8 mouse cellular contexts compared by ENCODE assay signal in the genomic region with DNA sequence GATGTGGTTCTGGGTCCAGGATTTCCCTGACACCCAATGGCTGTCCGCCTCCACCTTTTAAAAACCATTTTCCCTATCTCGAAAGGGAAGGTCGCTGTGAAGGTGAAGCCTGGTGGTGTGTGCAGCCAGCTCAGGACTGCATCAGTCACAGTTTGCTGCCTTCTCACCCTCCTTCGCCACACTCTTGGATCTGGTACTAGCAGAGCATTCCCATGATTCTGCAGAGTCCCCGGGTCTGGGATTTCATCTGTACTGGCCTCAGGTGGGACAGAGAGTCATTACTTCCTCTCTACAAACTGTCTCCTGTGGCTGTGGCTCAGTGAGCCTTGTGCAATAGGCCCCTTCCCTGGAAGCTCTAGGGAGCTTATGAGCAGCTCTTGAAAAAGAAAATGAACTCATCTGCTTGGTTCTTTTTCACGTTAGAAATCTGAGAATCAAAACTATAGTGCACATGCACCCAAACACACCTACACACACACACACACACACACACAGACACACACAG. TPM values are rescaled to one million over a fixed set of nuclear protein-coding genes. Genes with fewer than 3 reads are reported as not detected.
DNase-seq lines count a peak whose midpoint lies in the region; ATAC-seq and TF ChIP-seq lines count a peak whose summit lies in the region.
"Not testable (repeated sequence)": the region's sequence is repeated elsewhere in the genome, so short reads cannot be mapped to it uniquely, and the experiment has no call there.
"Had no signal": no experiment of that assay in that cellular context is flagged by ENCODE, and none has a peak within 500 bp of the region (broad histone marks: within the 10 kb centered on the region; RNA-seq: fewer than 3 reads in every experiment).

No protein-coding gene starts in this region.

- not testable (repeated sequence) for H3K4me3 ChIP-seq in heart, postnatal 0 days (ENCODE audit: low read depth, low read length); kidney, adult 2 months (ENCODE audit: insufficient read depth, low read depth, low read length); kidney, postnatal 0 days (replicated peaks; ENCODE audit: low read depth, low read length); stomach, embryonic 16.5 days (replicated peaks; ENCODE audit: low read length)

- 49% methylated on average over 6 of the region's 6 CpGs for WGBS in heart, postnatal 0 days
- 48% methylated on average over 6 of the region's 6 CpGs for WGBS in kidney, adult 2 months
- WGBS in kidney, postnatal 0 days = 63% methylated on average over 6 of the region's 6 CpGs
- 79% methylated on average over 6 of the region's 6 CpGs for WGBS in stomach, embryonic 16.5 days

- H3K4me2 ChIP-seq in heart, postnatal 0 days (ENCODE audit: low read depth, low read length); kidney, postnatal 0 days (ENCODE audit: low read length); stomach, embryonic 16.5 days (ENCODE audit: low read depth, low read length): not testable (repeated sequence)

- ATAC-seq in granulocyte monocyte progenitor cell, adult 5-6 weeks (replicated peaks; ENCODE audit: poor library complexity, severe bottlenecking) = peak; percentile 55
- peak; percentile 44; the same call in 1 of the 2 replicates for ATAC-seq in heart, postnatal 0 days (ENCODE audit: insufficient read depth, low read depth)
- ATAC-seq in kidney, postnatal 0 days (replicated peaks; ENCODE audit: low FRiP score, low read depth) = peak; percentile 45; the same call in 1 of the 2 replicates
- ATAC-seq in megakaryocyte progenitor cell, adult 5-6 weeks (replicated peaks; ENCODE audit: poor library complexity) = peak; percentile 63
- not testable (repeated sequence) for ATAC-seq in stomach, embryonic 16.5 days (ENCODE audit: insufficient read depth, low FRiP score)

- not testable (repeated sequence) for H3K9me3 ChIP-seq in heart, postnatal 0 days (replicated peaks; ENCODE audit: control insufficient read depth, low read length); kidney, postnatal 0 days (replicated peaks; ENCODE audit: low read length); stomach, embryonic 16.5 days (replicated peaks; ENCODE audit: control insufficient read depth, low read length)

- not testable (repeated sequence) for H3K27ac ChIP-seq in heart, postnatal 0 days (ENCODE audit: low read depth)
- peak overlapping the region; percentile 20; the same call in 1 of the 2 replicates for H3K27ac ChIP-seq in kidney, adult 2 months (ENCODE audit: insufficient read depth, low read depth, low read length)
- peak overlapping the region; percentile 47 for H3K27ac ChIP-seq in kidney, postnatal 0 days
- H3K27ac ChIP-seq in stomach, embryonic 16.5 days (ENCODE audit: low read length) = 0 out of 2 replicates have a peak overlapping the region, but pooled peaks have one; percentile 75

- H3K36me3 ChIP-seq in heart, postnatal 0 days (replicated peaks; ENCODE audit: control insufficient read depth, insufficient read depth, low read length); kidney, adult 2 months (ENCODE audit: control insufficient read depth, insufficient read depth, low read length); kidney, postnatal 0 days (ENCODE audit: insufficient read depth, low read length); stomach, embryonic 16.5 days (ENCODE audit: control insufficient read depth, insufficient read depth, low read length): not testable (repeated sequence)

- TF ChIP-seq CTCF in heart, postnatal 0 days (IDR thresholded peaks at IDR 0.05; ENCODE audit: low read depth); kidney, adult 2 months (conservative IDR thresholded peaks at IDR 0.05; ENCODE audit: insufficient read depth, insufficient read length, low read depth, low read length); kidney, postnatal 0 days (IDR thresholded peaks at IDR 0.05; ENCODE audit: low read depth): not testable (repeated sequence)

- TF ChIP-seq POLR2A in kidney, adult 2 months (IDR thresholded peaks at IDR 0.05; ENCODE audit: low read depth, low read length) = not testable (repeated sequence)

- TF ChIP-seq EP300 in heart, postnatal 0 days (IDR thresholded peaks at IDR 0.05; ENCODE audit: low read depth) = not testable (repeated sequence)

- not testable (repeated sequence) for H3K4me1 ChIP-seq in heart, postnatal 0 days (ENCODE audit: control insufficient read depth, insufficient read depth); kidney, postnatal 0 days (replicated peaks; ENCODE audit: insufficient read depth, low read length); stomach, embryonic 16.5 days (ENCODE audit: control insufficient read depth, insufficient read depth, low read length)
- peaks cover 16% of the 10 kb centered on the region; the same call in 1 of the 2 replicates for H3K4me1 ChIP-seq in kidney, adult 2 months (ENCODE audit: control insufficient read depth, insufficient read depth, low read length)

- not testable (repeated sequence) for DNase-seq in heart, postnatal 0 days (ENCODE audit: low spot score); kidney, postnatal 0 days (ENCODE audit: low spot score)
- DNase-seq in kidney, adult 2 months = peak; percentile 19

- H3K27me3 ChIP-seq in heart, postnatal 0 days (ENCODE audit: control insufficient read depth, insufficient read depth, low read length); kidney, adult 2 months (replicated peaks; ENCODE audit: control insufficient read depth, insufficient read depth, low read length); kidney, postnatal 0 days (ENCODE audit: insufficient read depth, low read length); stomach, embryonic 16.5 days (ENCODE audit: control insufficient read depth, insufficient read depth, low read length): not testable (repeated sequence)

- H3K9ac ChIP-seq in heart, postnatal 0 days (replicated peaks; ENCODE audit: low read depth, low read length); kidney, postnatal 0 days (ENCODE audit: low read depth, low read length); stomach, embryonic 16.5 days (ENCODE audit: low read length): not testable (repeated sequence)

RNA-seq across cellular contexts. Expression of a gene that starts 6.1 kb away (rescaled TPM):
- 27.3 and 33.7 TPM in 2 replicates for total RNA-seq in granulocyte monocyte progenitor cell, adult 5-6 weeks (2014; fragmentation: Nextera tagmentation)
- 15.8 and 16.8 TPM in 2 replicates for total RNA-seq in granulocyte monocyte progenitor cell, adult 5-6 weeks (2017)
- total RNA-seq in heart, postnatal 0 days (2014; rRNA removed; ENCODE audit: low replicate concordance) = 51.1 and 62.5 TPM in 2 replicates
- polyA plus RNA-seq in heart, postnatal 0 days (2015; fragmentation: Nextera tagmentation; extraction: Ambion mirVana) = 39.6 and 40.6 TPM in 2 replicates
- polyA plus RNA-seq in kidney, adult 2 months (2012; rRNA removed) = 10.7 and 12.5 TPM in 2 replicates
- polyA plus RNA-seq in kidney, postnatal 0 days (2015; fragmentation: Nextera tagmentation; extraction: Ambion mirVana) = 23.7 and 26.4 TPM in 2 replicates
- total RNA-seq in megakaryocyte progenitor cell, adult 5-6 weeks (2015) = 26.2 and 26.4 TPM in 2 replicates
- 21.7 and 24.4 TPM in 2 replicates for total RNA-seq in megakaryocyte progenitor cell, adult 5-6 weeks (2017)
- 24.3 and 26.4 TPM in 2 replicates for polyA plus RNA-seq in stomach, embryonic 16.5 days (2015; fragmentation: Nextera tagmentation; extraction: Ambion mirVana)
- total RNA-seq: MEL had no signal
- polyA plus RNA-seq: C2C12 had no signal

RNA-seq across cellular contexts. Expression of a gene that starts 31.3 kb away (rescaled TPM):
- total RNA-seq in granulocyte monocyte progenitor cell, adult 5-6 weeks (2014; fragmentation: Nextera tagmentation) = 77.6 and 108 TPM in 2 replicates
- 101 and 111 TPM in 2 replicates for total RNA-seq in granulocyte monocyte progenitor cell, adult 5-6 weeks (2017)
- total RNA-seq in heart, postnatal 0 days (2014; rRNA removed; ENCODE audit: low replicate concordance) = 63.9 and 78.7 TPM in 2 replicates
- polyA plus RNA-seq in heart, postnatal 0 days (2015; fragmentation: Nextera tagmentation; extraction: Ambion mirVana) = 289 and 361 TPM in 2 replicates
- polyA plus RNA-seq in kidney, adult 2 months (2012; rRNA removed) = 120 TPM in 2 replicates
- polyA plus RNA-seq in kidney, postnatal 0 days (2015; fragmentation: Nextera tagmentation; extraction: Ambion mirVana) = 191 and 212 TPM in 2 replicates
- 149 and 158 TPM in 2 replicates for total RNA-seq in megakaryocyte progenitor cell, adult 5-6 weeks (2015)
- total RNA-seq in megakaryocyte progenitor cell, adult 5-6 weeks (2017) = 95.1 and 101 TPM in 2 replicates
- polyA plus RNA-seq in stomach, embryonic 16.5 days (2015; fragmentation: Nextera tagmentation; extraction: Ambion mirVana) = 101 and 105 TPM in 2 replicates
